Mouse (Mus musculus): Measurements from ENCODE around the gene Spata1.

GRCm38 (mm10) chr3:146447598-146447997, 52.0 kb downstream of the Spata1 start:
- TF ChIP-seq CTCF (conservative IDR thresholded peaks at IDR 0.05; ENCODE audit: insufficient read depth, insufficient read length, low read depth, low read length) (no peak), POLR2A (IDR thresholded peaks at IDR 0.05; ENCODE audit: low read depth, low read length) (no peak)

Data from kidney, adult 2 months (tissue).